ENCODE assay signal across 12 mouse cellular contexts in genomic region chr5:96702706-96703625, GRCm38 (mm10).
DNase-seq lines count a peak whose midpoint lies in the region; ATAC-seq lines count a peak whose summit lies in the region.
"Had no signal": no experiment of that assay in that cellular context is flagged by ENCODE, and none has a peak within 500 bp of the region (broad histone marks: within the 10 kb centered on the region; RNA-seq: fewer than 3 reads in every experiment).

No protein-coding gene starts in this region.

- no peaks in the 10 kb centered on the region for H3K27me3 ChIP-seq in embryonic facial prominence, embryonic 10.5 days (replicated peaks; ENCODE audit: low read depth, poor library complexity, severe bottlenecking)
- no peaks in the 10 kb centered on the region for H3K27me3 ChIP-seq in hindbrain, embryonic 14.5 days (ENCODE audit: control insufficient read depth, insufficient read depth, low read length)
- H3K27me3 ChIP-seq in neural tube, embryonic 12.5 days (replicated peaks): no peaks in the 10 kb centered on the region
- H3K27me3 ChIP-seq: stomach, embryonic 15.5 days had no signal

- peak; percentile 33 for ATAC-seq in frontal cortex, adult (ENCODE audit: low TSS enrichment)
- ATAC-seq in hindbrain, embryonic 14.5 days (ENCODE audit: low FRiP score): peak; percentile 78
- peak; percentile 84 for ATAC-seq in neural tube, embryonic 12.5 days (ENCODE audit: low FRiP score, low read depth)

- H3K36me3 ChIP-seq in embryonic facial prominence, embryonic 10.5 days (replicated peaks): no peaks in the 10 kb centered on the region; the same call in 1 of the 2 replicates
- H3K36me3 ChIP-seq in hindbrain, embryonic 14.5 days (replicated peaks; ENCODE audit: control insufficient read depth, insufficient read depth): no peaks in the 10 kb centered on the region
- no peaks in the 10 kb centered on the region for H3K36me3 ChIP-seq in neural tube, embryonic 12.5 days
- H3K36me3 ChIP-seq: G1E; stomach, embryonic 15.5 days had no signal

- H3K9me3 ChIP-seq in embryonic facial prominence, embryonic 10.5 days: no peaks in the 10 kb centered on the region
- H3K9me3 ChIP-seq in hindbrain, embryonic 14.5 days (ENCODE audit: control insufficient read depth, low read length): no peaks in the 10 kb centered on the region
- no peaks in the 10 kb centered on the region for H3K9me3 ChIP-seq in neural tube, embryonic 12.5 days
- H3K9me3 ChIP-seq: G1E; stomach, embryonic 15.5 days had no signal

- peaks cover 10% of the 10 kb centered on the region for H3K4me1 ChIP-seq in embryonic facial prominence, embryonic 10.5 days
- H3K4me1 ChIP-seq in hindbrain, embryonic 14.5 days (replicated peaks; ENCODE audit: control insufficient read depth, insufficient read depth, low read length): peaks cover 12% of the 10 kb centered on the region
- peaks cover 10% of the 10 kb centered on the region for H3K4me1 ChIP-seq in neural tube, embryonic 12.5 days
- H3K4me1 ChIP-seq: stomach, embryonic 15.5 days had no signal

- peak overlapping the region; percentile 21; the same call in 1 of the 2 replicates for H3K4me2 ChIP-seq in hindbrain, embryonic 14.5 days (replicated peaks)
- H3K4me2 ChIP-seq in neural tube, embryonic 12.5 days (replicated peaks): peak overlapping the region; percentile 38; the same call in 1 of the 2 replicates
- H3K4me2 ChIP-seq: stomach, embryonic 15.5 days had no signal

- H3K4me3 ChIP-seq in embryonic facial prominence, embryonic 10.5 days: no peak overlapping the region
- H3K4me3 ChIP-seq in hindbrain, embryonic 14.5 days (replicated peaks; ENCODE audit: low read length): no peak overlapping the region
- no peak overlapping the region for H3K4me3 ChIP-seq in neural tube, embryonic 12.5 days
- H3K4me3 ChIP-seq: stomach, embryonic 15.5 days had no signal

- no peak for DNase-seq in frontal cortex, postnatal 36 days (ENCODE audit: low spot score in 2 of 2)
- DNase-seq in embryonic facial prominence, embryonic 10.5 days (ENCODE audit: low spot score): peak; percentile 29
- no peak for DNase-seq in hindbrain, embryonic 14.5 days (ENCODE audit: low spot score)
- no peak for DNase-seq in adrenal gland, postnatal 4 days (ENCODE audit: low spot score in 2 of 2)
- DNase-seq in right cerebral cortex, postnatal 4 days: no peak
- DNase-seq in kidney, postnatal 4 days: no peak
- DNase-seq: kidney, postnatal 36 days had no signal

- peak overlapping the region; percentile 36; the same call in 1 of the 2 replicates for H3K9ac ChIP-seq in hindbrain, embryonic 14.5 days
- no peak overlapping the region for H3K9ac ChIP-seq in neural tube, embryonic 12.5 days
- H3K9ac ChIP-seq: liver, embryonic 14.5 days; stomach, embryonic 15.5 days had no signal

- 0 out of 2 replicates have a peak overlapping the region, but pooled peaks have one; percentile 21 for H3K27ac ChIP-seq in embryonic facial prominence, embryonic 10.5 days (replicated peaks)
- H3K27ac ChIP-seq in hindbrain, embryonic 14.5 days: peak overlapping the region; percentile 68; the same call in 1 of the 2 replicates
- H3K27ac ChIP-seq in neural tube, embryonic 12.5 days: no peak overlapping the region
- H3K27ac ChIP-seq: liver, embryonic 14.5 days; stomach, embryonic 15.5 days had no signal

- WGBS in embryonic facial prominence, embryonic 10.5 days: 56% methylated on average over 22 of the region's 22 CpGs
- WGBS in hindbrain, embryonic 14.5 days: 25% methylated on average over 22 of the region's 22 CpGs
- 44% methylated on average over 22 of the region's 22 CpGs for WGBS in neural tube, embryonic 12.5 days

Comparison
In these comparisons a context has a peak if more than half of its experiments do, and no peak if none do; other contexts are left out.
1. ATAC-seq: peak in every context shown above with its lines; median percentile 84 in neural tube, embryonic 12.5 days; 78 in hindbrain, embryonic 14.5 days; 33 in frontal cortex, adult.